Mouse (Mus musculus): ENCODE data around the gene Pnpo.

DNA sequence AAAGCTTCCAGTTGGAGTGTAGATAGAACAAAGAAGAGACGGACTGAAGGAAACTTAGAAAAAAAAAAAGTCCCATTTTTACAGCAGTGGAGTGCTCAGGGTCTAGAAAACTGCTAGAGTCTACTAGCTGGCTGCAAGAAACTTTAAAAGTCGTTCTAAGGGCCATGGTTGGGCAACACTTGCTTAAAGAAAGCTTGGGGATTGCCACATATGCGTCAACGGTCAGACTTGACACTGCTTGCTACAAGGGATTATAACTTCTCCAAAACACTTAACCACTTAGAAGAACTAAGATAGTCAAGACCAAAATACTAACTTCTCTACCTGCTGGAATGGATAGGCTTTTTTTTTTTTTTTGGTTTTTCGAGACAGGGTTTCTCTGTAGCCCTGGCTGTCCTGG lies 31.0 kb upstream of the Pnpo start:
- TF ChIP-seq CTCF (IDR thresholded peaks at IDR 0.05; ENCODE audit: low read depth) (no peak), EP300 (optimal IDR thresholded peaks at IDR 0.05) (no peak)

All from stomach, postnatal 0 days (tissue).